Mouse (Mus musculus): Measurements from ENCODE around the gene Gm30302.

The Gm30302 gene

GRCm38 (mm10) chr13:49738011-49738410 is 60.8 kb downstream of the Gm30302 start:
- DNase-seq (ENCODE audit: low read depth, low spot score), result no peak

GRCm38 (mm10) chr13:49736430-49736829 is 62.4 kb downstream of the Gm30302 start:
- no peak for DNase-seq (ENCODE audit: low read depth, low spot score)
